Mouse (Mus musculus): ENCODE measurements around the gene Sptlc2.

- TF ChIP-seq GATA1 (IDR thresholded peaks at IDR 0.05; ENCODE audit: low read length) = no peak
- TF ChIP-seq TAL1 (IDR thresholded peaks at IDR 0.05; ENCODE audit: low read length) = no peak
These were observed 89.0 kb downstream of the Sptlc2 start for GRCm38 (mm10) chr12:87299037-87299656.

Data from erythroblast, embryonic 14.5 days (primary cell).